Mouse (Mus musculus): ENCODE data around the gene Hmga1.

Gene Hmga1

DNA sequence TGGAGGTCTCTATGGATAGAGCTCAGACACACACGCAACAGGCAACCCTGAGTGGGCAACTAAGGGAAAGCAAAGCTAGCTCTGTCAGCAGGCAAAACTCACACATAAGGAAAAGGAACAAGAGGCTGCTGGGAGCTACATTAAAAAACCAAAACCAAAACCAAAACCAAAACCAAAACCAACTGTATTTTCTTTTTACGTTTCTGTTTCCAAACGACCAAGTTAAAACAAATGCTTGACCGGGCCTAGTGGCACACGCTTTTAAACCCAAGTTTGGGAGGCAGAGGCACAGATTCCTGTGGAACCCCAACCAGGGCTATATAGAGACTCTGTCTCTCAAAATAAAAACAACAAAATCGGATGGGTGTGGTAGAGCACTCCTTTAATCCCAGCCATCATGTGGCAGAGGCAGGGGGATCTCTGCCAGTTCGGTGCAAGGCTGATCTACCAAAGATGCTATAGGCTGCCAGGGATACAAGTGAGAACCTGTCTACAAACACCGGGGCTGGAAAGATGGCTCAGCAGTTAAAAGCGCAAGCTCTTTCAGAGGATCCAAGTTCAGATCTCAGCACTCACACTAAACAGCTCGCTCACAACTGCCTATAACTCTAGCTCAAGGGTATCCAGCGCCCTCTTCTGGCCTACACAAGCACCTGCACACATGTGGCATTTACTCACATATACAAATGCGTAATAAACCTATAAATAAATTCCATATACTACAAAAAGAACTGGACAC, 35.7 kb downstream of the Hmga1 start:
- DNase-seq (ENCODE audit: low spot score) = no peak

DNA sequence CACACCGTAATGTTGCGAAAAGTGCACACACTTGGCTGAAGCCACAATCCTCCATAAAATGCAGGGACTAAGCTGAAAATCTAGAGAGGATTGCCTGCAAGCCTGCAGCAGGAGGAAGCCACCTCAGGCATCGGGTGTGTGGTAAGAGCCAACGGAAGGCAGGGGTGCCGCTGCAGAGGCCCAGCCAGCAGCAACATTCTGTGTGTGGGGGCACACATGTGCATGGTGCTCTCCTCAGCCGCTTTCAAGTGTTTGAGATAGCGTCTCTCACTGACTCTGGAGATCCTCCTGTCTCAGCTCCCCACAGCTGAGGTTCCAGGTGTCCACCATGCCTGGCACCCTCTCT, 36.2 kb downstream of the Hmga1 start:
- DNase-seq (ENCODE audit: low spot score) = no peak

DNA sequence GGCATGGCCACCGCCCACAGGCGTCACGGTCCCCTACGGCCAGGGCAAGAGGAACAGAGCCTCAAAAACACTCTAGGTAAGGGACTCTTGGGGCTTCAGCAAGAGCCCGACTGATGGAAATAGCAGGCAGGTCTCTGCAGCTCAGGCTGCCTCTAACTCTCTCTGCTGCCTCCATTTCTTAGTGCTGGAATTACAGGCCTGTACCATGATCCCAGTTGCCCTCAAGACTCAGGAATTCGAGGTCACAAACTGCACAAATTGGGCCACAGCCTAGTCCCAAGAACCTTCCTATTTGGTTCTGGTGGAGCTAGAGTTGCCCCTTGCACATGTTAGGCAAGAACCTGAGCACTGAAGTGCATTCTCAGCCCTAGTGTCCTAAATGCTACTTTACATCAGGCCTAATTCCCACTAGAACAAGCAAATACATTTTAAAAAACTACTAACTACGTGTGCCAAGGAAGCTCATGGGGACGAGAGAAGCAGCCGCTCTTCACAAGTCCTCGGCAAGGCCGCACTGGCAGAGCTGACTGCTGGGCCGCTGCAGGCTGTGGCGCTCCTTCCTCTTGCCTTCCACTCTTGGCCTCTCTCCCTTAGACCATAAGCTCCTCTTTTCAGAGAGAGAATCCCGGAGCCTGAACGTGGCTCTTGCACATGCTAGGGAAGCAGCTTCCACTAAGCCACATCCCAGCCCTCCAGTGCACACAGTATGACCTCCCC, 39.5 kb downstream of the Hmga1 start:
- no peak for DNase-seq (ENCODE audit: low spot score)

DNA sequence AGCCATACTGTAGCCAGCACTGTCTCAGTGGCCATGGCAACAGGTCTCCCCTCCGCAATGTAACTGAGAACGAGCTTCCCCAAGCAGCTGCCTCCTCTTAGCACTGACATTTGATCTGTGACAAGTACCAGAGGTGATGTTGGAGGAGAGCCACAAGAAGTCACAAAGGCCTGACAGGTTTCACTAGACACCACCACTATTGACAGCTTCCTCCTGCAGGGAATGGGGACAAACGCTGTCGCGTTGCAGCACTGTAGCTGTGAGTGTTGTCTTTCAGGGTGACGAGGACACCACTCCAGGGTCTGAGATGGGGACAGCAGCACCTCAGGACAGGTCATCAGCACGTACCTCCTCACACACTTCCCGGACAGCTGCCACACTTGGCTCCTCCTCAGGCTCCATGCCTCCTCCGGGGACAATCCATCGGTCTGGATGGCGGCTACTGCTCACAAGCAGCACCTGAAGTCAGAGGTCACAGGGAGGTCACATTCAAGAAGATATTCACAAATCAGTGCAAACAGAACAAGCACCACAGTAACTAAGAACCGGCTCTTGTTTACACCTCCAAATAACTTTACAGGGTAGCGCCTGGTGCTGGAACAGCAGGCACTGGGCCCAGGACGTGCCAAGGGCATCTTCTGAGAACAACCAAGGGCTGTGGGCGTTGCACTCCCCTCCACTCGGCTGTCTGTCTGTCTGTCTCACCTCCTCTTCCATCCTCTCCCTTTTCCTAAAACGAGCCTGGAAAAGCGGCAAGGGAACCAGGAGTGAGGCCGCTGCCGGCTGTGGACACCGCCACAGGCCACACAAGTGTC, 40.3 kb downstream of the Hmga1 start:
- no peak for DNase-seq (ENCODE audit: low spot score)

DNA sequence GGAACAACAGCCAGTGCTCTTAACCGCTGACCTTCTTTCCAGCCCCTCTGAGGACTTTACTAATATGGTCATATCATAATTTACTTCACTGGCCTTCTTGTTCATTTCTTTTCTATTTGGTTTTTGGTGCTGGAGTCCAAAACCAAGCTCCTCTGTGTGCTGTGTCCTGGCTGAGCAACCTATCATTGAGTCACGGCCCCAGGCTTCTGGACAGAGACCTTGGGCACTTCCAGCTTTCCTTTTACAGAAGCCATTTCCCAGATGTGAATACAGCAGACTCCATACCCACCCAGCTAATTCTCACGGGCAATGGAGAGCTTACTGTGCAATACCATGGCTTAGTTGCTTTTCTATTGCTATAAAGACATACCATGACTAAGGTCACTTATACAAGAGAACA, 44.0 kb downstream of the Hmga1 start:
- DNase-seq (ENCODE audit: low spot score) = no peak

DNA sequence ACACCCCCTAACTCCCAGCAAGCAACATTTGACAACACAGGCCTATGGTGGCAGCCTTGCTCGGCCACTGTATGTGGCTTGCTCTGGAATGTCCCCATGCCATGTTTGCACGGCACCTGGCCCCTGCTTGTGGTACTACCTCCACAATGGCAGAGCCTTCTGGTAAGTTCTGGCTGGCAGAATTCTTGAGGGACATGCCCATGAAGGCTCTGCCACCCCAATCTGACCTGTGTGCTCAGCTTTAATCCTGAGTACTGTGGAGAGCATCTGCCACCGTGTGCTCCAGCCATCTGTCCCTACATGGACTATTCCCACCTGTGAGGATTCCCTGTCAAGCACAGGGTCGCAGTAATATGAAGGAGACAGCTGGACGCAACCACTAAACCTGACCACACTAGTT, 44.6 kb downstream of the Hmga1 start:
- DNase-seq (ENCODE audit: low spot score) = no peak

DNA sequence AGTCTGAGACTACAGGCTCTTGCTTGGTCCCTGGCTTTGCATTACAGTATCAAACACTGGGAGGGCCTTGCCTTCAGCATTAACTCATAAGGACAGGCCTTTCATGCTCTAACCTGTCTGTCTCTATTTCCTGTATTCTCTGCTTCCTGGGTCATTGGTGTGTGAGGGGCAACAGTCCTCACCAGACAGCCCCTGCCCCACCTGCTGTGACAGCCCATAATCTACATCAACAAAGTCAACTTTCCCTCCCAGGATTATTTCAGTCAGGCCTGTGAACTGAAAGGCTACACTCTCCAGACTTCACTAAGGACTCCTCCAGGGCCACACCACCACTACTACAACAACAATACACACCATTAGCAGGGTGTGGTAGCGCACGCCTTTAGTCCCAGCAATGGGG, 46.7 kb downstream of the Hmga1 start:
- DNase-seq (ENCODE audit: low spot score) = no peak

DNA sequence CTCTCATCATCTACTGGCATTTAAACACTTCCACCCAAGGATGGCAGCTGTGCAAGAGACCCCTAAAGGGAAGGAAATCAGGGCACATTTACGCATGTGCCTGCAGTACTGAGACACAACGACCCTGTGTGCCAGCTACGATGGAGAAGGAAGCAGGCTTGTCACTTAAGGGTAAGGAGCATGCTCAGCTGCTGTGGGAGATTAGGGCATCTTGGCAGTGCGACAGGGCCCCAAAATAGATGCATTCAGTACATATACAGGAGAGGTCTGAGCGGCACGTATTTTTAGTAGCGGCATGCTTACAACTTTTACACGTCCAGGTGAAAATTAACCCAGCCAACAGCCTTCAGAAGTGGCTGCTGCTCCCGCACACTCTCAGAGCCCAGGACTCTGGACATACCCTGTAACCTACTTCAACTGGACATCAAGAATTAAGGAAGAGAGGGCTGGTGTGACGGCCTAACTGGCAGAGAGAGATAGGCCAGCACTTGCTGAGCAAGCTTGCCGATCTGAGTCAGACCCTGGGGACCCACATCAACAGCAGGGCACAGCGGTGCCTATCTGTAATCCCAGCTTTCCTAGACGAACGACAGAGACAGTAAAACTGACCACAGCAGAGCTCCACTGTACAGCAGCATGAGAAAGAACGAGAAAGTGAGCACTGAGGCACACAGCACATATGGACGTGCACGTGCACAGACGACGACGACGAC, 47.4 kb downstream of the Hmga1 start:
- DNase-seq (ENCODE audit: low spot score) = no peak

DNA sequence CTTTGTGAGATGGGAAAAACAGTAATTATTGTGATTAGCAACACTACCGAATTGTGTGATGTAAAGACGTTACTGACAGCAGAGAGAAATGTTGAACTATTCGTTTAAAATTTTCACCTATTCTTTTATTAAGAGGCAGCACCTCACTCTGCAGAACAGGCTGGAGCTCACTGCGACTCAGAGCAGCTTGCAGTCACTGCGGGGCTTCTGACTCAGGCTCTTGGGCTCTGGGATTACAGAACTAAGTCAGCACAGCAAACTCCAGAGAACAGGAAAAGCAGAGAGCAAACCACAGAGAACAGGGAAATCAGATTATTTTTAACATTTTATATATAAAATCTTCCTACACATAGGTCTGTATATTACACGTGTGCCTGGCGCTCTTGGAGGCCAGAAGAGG, 53.3 kb downstream of the Hmga1 start:
- DNase-seq (ENCODE audit: low spot score) = no peak

DNA sequence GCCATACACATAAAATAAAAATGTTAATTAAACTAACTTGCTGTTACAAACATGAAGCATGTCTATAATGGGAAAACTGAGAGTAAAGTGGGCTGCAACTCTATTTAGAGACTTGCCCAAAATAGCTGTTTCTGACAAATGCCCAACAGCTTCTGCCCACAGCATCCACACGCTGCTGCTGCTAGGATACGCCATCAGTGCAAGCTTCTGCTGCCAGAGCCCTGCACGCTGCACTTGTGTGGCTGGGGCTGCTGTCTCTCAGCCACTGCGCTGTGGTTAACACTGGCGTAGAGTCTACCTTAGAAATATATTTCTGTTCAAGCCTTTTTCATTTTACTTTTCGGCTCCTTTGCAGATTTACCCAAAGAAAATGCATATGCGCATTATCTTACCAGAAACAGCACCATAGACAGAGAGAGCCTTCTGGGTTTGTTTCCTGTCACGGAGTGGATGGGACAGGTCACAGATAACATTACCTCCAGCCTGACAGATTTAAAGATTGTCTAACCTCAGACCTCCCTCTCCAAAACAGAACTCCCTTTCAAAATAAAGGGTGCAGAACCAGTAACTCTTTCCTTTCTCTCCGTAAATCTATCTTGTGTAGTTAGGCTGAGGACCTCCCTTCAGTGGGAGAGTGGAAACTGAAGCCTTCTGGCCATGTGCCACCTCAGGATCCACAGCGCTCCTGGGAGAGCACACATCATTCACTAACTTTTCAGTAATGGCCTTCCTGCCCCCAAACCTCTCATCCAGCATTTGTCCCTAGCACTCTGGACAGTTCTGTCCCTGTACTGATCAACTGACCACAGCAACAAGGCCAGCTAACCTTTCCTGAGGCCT, 54.6 kb downstream of the Hmga1 start:
- peak; percentile 73 for DNase-seq (ENCODE audit: low spot score)

DNA sequence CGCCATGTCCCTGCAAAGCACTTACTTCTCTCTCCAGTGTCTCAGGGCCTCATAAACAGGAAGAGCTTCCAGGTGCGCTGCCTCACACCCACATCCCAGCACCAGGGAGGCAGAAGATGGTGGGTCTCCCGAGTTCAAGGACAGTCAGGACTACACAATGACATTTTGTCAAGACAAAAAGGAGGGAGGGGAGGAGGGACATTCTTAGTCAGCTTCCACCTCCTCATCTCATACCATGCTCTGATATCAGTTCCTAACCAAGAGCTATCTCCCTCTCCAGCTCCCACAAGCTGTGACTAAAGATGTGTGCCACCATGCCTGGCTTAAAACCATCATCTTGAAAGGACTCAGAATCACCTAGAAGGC, 55.2 kb downstream of the Hmga1 start:
- DNase-seq (ENCODE audit: low spot score) = no peak

DNA sequence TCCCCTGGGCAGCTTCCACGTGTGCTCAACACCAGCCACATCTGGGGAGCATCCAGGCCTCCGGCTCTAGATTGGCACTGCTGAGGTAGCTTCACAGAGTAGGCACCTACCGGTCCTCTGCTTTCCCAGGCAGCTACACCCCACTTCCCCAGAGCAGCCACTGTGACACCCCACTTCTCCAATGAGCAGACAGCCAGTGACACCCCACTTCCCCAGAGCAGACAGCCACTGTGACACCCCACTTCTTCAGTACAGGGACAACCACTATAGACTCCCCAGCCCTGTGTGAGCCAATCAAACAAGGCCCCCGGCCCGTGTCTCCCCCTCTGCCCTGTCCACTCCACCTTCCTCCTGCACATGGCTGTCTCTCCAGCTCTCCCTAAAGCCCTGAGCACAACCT, 55.7 kb downstream of the Hmga1 start:
- DNase-seq (ENCODE audit: low spot score) = no peak

DNA sequence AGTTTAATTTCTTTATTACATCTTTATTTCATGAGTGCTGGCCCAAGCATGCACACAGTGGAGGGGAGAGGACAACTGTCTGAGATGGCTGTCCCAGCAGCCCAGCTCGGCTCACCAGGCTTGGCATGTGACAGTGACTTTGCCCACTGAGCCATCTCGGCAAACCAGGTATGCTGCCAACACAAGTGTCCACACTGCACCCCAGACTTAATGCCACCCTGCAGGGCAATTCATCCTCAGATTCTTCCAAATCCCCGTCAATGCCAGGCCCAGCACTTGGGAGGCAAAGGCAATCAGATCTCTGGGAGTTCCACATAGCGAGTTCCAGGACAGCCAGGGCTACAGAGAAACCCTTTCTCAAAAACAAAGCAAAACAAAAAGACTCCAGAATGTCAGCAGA, 56.7 kb downstream of the Hmga1 start:
- no peak for DNase-seq (ENCODE audit: low spot score)
